In the genomic region with DNA sequence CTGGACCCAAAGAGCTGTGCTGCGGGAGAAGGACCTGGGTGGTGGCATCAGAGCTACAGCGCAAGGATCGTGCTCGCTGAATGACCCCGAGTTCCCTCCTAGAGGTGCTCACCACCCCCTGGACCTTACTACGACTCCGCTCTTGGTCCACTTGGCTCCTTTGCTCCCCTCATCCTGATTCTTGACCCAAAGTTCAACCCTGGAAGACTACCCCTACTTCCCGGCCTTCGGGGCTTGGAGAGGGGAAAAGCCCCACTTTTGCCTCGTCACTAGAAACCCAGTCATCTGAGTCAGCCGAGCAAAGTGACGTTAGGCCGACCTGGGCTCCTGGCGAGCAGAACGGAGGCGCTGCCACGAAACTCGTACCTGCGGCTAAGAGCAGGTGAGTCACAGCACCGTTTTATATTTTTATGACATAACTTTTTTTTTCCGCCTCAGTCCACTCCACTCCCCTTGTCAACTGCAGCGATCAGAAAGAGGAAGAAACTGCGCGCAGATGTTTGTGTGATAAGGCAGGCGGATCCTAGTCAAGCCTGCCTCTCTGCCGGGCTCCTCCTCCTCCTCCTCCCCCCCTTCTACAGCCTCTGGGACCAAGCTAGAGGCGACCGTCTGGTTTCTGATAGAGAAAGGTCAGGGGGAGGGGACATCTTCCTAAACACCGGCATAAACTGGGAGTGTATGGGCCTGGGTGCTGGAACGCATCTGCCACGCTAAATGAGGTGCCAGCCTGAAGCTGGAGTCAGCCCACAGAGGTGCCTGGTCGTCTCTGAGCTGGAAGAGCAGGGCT, we compare ENCODE assay signal across 8 mouse cellular contexts. TPM values are rescaled to one million over a fixed set of nuclear protein-coding genes. Genes with fewer than 3 reads are reported as not detected.
DNase-seq lines count a peak whose midpoint lies in the region; ATAC-seq and TF ChIP-seq lines count a peak whose summit lies in the region.

TSS of gene Foxa1 (minus strand) at position 502 of the 787 bp plus-strand sequence.

- peak within 1 kb of the TSS; percentile 25; the same call in 1 of the 2 replicates for H3K4me3 ChIP-seq in spleen, adult 2 months (ENCODE audit: extremely low read depth, insufficient read depth, insufficient read length)
- peak within 1 kb of the TSS; percentile 47 for H3K4me3 ChIP-seq in forebrain, embryonic 13.5 days
- H3K4me3 ChIP-seq in limb, embryonic 13.5 days = peak within 1 kb of the TSS; percentile 54
- H3K4me3 ChIP-seq in midbrain, embryonic 12.5 days = peak within 1 kb of the TSS; percentile 52

- DNase-seq in spleen, adult 2 months (ENCODE audit: low read depth in 1 of 2, low spot score in 2 of 2) = no peak
- no peak for DNase-seq in spleen, postnatal 36 days (ENCODE audit: low spot score in 2 of 2)
- no peak for DNase-seq in layer of hippocampus, adult 18-20 months (ENCODE audit: low spot score in 2 of 2)
- no peak for DNase-seq in spleen, postnatal 4 days (ENCODE audit: low spot score in 2 of 2)
- no peak for DNase-seq in left cerebral cortex, adult 18-20 months (ENCODE audit: low spot score in 2 of 2)

- no peak for TF ChIP-seq POLR2A in spleen, adult 2 months (IDR thresholded peaks at IDR 0.05; ENCODE audit: low read depth, low read length)

- peaks cover 58% of the 10 kb centered on the region for H3K27me3 ChIP-seq in spleen, adult 2 months (ENCODE audit: control insufficient read depth, insufficient read depth, low read length)
- peaks cover 100% of the 10 kb centered on the region for H3K27me3 ChIP-seq in forebrain, embryonic 13.5 days
- peaks cover 99% of the 10 kb centered on the region for H3K27me3 ChIP-seq in limb, embryonic 13.5 days
- H3K27me3 ChIP-seq in midbrain, embryonic 12.5 days = peaks cover 95% of the 10 kb centered on the region

- H3K36me3 ChIP-seq in spleen, adult 2 months (ENCODE audit: control insufficient read depth, insufficient read depth, low read length) = no peaks in the 10 kb centered on the region
- H3K36me3 ChIP-seq in forebrain, embryonic 13.5 days (ENCODE audit: poor library complexity, severe bottlenecking) = no peaks in the 10 kb centered on the region
- no peaks in the 10 kb centered on the region for H3K36me3 ChIP-seq in limb, embryonic 13.5 days
- H3K36me3 ChIP-seq in midbrain, embryonic 12.5 days = no peaks in the 10 kb centered on the region

- 1% methylated on average over 32 of the region's 32 CpGs for WGBS in spleen, adult 2 months
- under 1% methylated on average over 32 of the region's 32 CpGs for WGBS in forebrain, embryonic 13.5 days
- under 1% methylated on average over 32 of the region's 32 CpGs for WGBS in limb, embryonic 13.5 days
- 0% methylated on average over 32 of the region's 32 CpGs for WGBS in midbrain, embryonic 12.5 days

- H3K9ac ChIP-seq in forebrain, embryonic 13.5 days = peak within 1 kb of the TSS; percentile 51
- H3K9ac ChIP-seq in limb, embryonic 13.5 days = peak within 1 kb of the TSS; percentile 62
- peak within 1 kb of the TSS; percentile 76 for H3K9ac ChIP-seq in midbrain, embryonic 12.5 days (replicated peaks)

- no peaks in the 10 kb centered on the region for H3K9me3 ChIP-seq in forebrain, embryonic 13.5 days (replicated peaks)
- no peaks in the 10 kb centered on the region for H3K9me3 ChIP-seq in limb, embryonic 13.5 days
- no peaks in the 10 kb centered on the region for H3K9me3 ChIP-seq in midbrain, embryonic 12.5 days

- H3K4me1 ChIP-seq in spleen, adult 2 months (ENCODE audit: control insufficient read depth, insufficient read depth, insufficient read length) = peaks cover 4% of the 10 kb centered on the region
- H3K4me1 ChIP-seq in forebrain, embryonic 13.5 days = peaks cover 23% of the 10 kb centered on the region
- peaks cover 34% of the 10 kb centered on the region for H3K4me1 ChIP-seq in limb, embryonic 13.5 days
- H3K4me1 ChIP-seq in midbrain, embryonic 12.5 days = peaks cover 30% of the 10 kb centered on the region

- H3K27ac ChIP-seq in spleen, adult 2 months (ENCODE audit: insufficient read depth, low read length) = no peak within 1 kb of the TSS
- no peak within 1 kb of the TSS for H3K27ac ChIP-seq in forebrain, embryonic 13.5 days
- no peak within 1 kb of the TSS for H3K27ac ChIP-seq in limb, embryonic 13.5 days
- peak within 1 kb of the TSS; percentile 77 for H3K27ac ChIP-seq in midbrain, embryonic 12.5 days (replicated peaks)

- no peak for ATAC-seq in forebrain, embryonic 13.5 days
- ATAC-seq in limb, embryonic 13.5 days (ENCODE audit: low FRiP score, low read depth) = no peak
- ATAC-seq in midbrain, embryonic 12.5 days (ENCODE audit: low FRiP score, low read depth) = no peak; the same call in 1 of the 2 replicates

- no peak for TF ChIP-seq CTCF in spleen, adult 2 months (IDR thresholded peaks at IDR 0.05; ENCODE audit: extremely low read depth, insufficient read depth, insufficient read length, insufficient replicate concordance)

- peak within 1 kb of the TSS; percentile 79 for H3K4me2 ChIP-seq in forebrain, embryonic 13.5 days
- peak within 1 kb of the TSS; percentile 96 for H3K4me2 ChIP-seq in limb, embryonic 13.5 days (replicated peaks)
- H3K4me2 ChIP-seq in midbrain, embryonic 12.5 days (replicated peaks) = peak within 1 kb of the TSS; percentile 79

RNA-seq across cellular contexts. Expression of gene Foxa1, which starts in this region (rescaled TPM):
- polyA plus RNA-seq in spleen, adult 2 months (2012; rRNA removed) = not detected in 2 replicates
- 0.43 and 1.0 TPM in 2 replicates for polyA plus RNA-seq in forebrain, embryonic 13.5 days (2015; fragmentation: Nextera tagmentation; extraction: Ambion mirVana)
- polyA plus RNA-seq in limb, embryonic 13.5 days (2015; fragmentation: Nextera tagmentation; extraction: Ambion mirVana) = 0.09 TPM in 1 of 2 replicates, not detected in the other
- 3.8 and 4.2 TPM in 2 replicates for polyA plus RNA-seq in midbrain, embryonic 12.5 days (2016; fragmentation: Nextera tagmentation; extraction: Ambion mirVana)
- not detected for total RNA-seq in layer of hippocampus, adult 18-20 months (2021)
- not detected for total RNA-seq in left cerebral cortex, adult 18-20 months (2021)
